Mouse (Mus musculus) embryonic facial prominence, embryonic 15.5 days (tissue): ENCODE measurements at regions not wholly inside any gene's neighbourhood (a gene's known extent, or its start where the extent isn't known, plus 50 kb on each side); places are given as distances from the start of the nearest gene placed in this dataset.

Source experiments
- ATAC-seq: fragments of 200-750 bp; cut with Nextera tagmentation; 2 replicates; pipeline ENCODE4 v1.8.0; 2017; ENCODE audit warnings: low read depth, moderate TSS enrichment; ENCODE audit not compliant: insufficient number of reproducible peaks, low FRiP score, low TSS enrichment
- H3K27ac ChIP-seq: fragments of 300-500 bp; sonication (generic); replicated peaks from 2 replicates; pipeline ENCODE4 v1.5.1; 2015; ENCODE audit warnings: mild to moderate bottlenecking, inconsistent platforms
- H3K27me3 ChIP-seq: fragments of 300-500 bp; sonication (generic); 2 replicates; pipeline ENCODE4 v1.6.1; 2015; ENCODE audit warnings: inconsistent platforms
- H3K36me3 ChIP-seq: fragments of 300-500 bp; sonication (generic); 2 replicates; pipeline ENCODE4 v1.6.1; 2015; ENCODE audit warnings: mild to moderate bottlenecking, inconsistent platforms
- H3K4me1 ChIP-seq: fragments of 300-500 bp; sonication (generic); 2 replicates; pipeline ENCODE4 v1.6.1; 2015; ENCODE audit warnings: inconsistent platforms
- H3K4me2 ChIP-seq: fragments of 300-500 bp; sonication (generic); replicated peaks from 2 replicates; pipeline ENCODE4 v1.6.1; 2015; ENCODE audit warnings: mild to moderate bottlenecking, inconsistent platforms
- H3K4me3 ChIP-seq: fragments of 300-500 bp; sonication (generic); replicated peaks from 2 replicates; pipeline ENCODE4 v1.5.1; 2015; ENCODE audit warnings: mild to moderate bottlenecking, inconsistent platforms
- H3K9ac ChIP-seq: fragments of 300-500 bp; sonication (generic); 2 replicates; pipeline ENCODE4 v1.6.1; 2015; ENCODE audit warnings: inconsistent platforms
- H3K9me3 ChIP-seq: fragments of 300-500 bp; sonication (generic); replicated peaks from 2 replicates; pipeline ENCODE4 v1.6.1; 2016; ENCODE audit warnings: inconsistent platforms
- WGBS: fragments of 180-500 bp; shearing (Covaris S2); methylation state at CpG from one replicate; pipeline ENCODE4 v1.1.7; 2015; 5-methylcytosine and 5-hydroxymethylcytosine counted together

GRCm38 (mm10) chr13:37666207-37667003 is 111.8 kb upstream of the Rreb1 start:
- peak overlapping the region; percentile 39; the same call in 1 of the 2 replicates for H3K27ac ChIP-seq
- no peaks in the 10 kb centered on the region for H3K27me3 ChIP-seq
- peak; percentile 67 for ATAC-seq
- 72% methylated on average over 22 of the region's 22 CpGs for WGBS
- H3K9ac ChIP-seq: no peak overlapping the region
- no peaks in the 10 kb centered on the region for H3K4me1 ChIP-seq
- no peaks in the 10 kb centered on the region for H3K36me3 ChIP-seq
- no peak overlapping the region for H3K4me3 ChIP-seq
- no peak overlapping the region for H3K4me2 ChIP-seq
- no peaks in the 10 kb centered on the region for H3K9me3 ChIP-seq

GRCm38 (mm10) chr13:37667386-37667785 is 110.8 kb upstream of the Rreb1 start:
- no peaks in the 10 kb centered on the region for H3K36me3 ChIP-seq
- H3K4me3 ChIP-seq: no peak overlapping the region
- WGBS: 65% methylated on average over 4 of the region's 4 CpGs
- H3K9ac ChIP-seq: no peak overlapping the region
- H3K27ac ChIP-seq: no peak overlapping the region
- no peaks in the 10 kb centered on the region for H3K27me3 ChIP-seq
- no peak for ATAC-seq
- no peaks in the 10 kb centered on the region for H3K9me3 ChIP-seq
- no peaks in the 10 kb centered on the region for H3K4me1 ChIP-seq
- H3K4me2 ChIP-seq: no peak overlapping the region

GRCm38 (mm10) chr13:37667871-37668270 is 110.3 kb upstream of the Rreb1 start:
- no peak overlapping the region for H3K4me2 ChIP-seq
- 55% methylated on average over 5 of the region's 5 CpGs for WGBS
- no peaks in the 10 kb centered on the region for H3K27me3 ChIP-seq
- no peak overlapping the region for H3K4me3 ChIP-seq
- no peak overlapping the region for H3K9ac ChIP-seq
- no peak for ATAC-seq
- no peaks in the 10 kb centered on the region for H3K4me1 ChIP-seq
- no peaks in the 10 kb centered on the region for H3K36me3 ChIP-seq
- no peak overlapping the region for H3K27ac ChIP-seq
- H3K9me3 ChIP-seq: no peaks in the 10 kb centered on the region

- no peaks in the 10 kb centered on the region for H3K36me3 ChIP-seq
- H3K4me2 ChIP-seq: no peak overlapping the region
- H3K27me3 ChIP-seq: no peaks in the 10 kb centered on the region
- WGBS: 77% methylated on average over 5 of the region's 5 CpGs
- H3K27ac ChIP-seq: no peak overlapping the region
- H3K4me3 ChIP-seq: no peak overlapping the region
- ATAC-seq: no peak
- H3K9me3 ChIP-seq: no peaks in the 10 kb centered on the region
- no peaks in the 10 kb centered on the region for H3K4me1 ChIP-seq
- H3K9ac ChIP-seq: no peak overlapping the region
Observed at GRCm38 (mm10) chr13:37671109-37671508, 107.1 kb upstream of the Rreb1 start.

- no peaks in the 10 kb centered on the region for H3K36me3 ChIP-seq
- H3K4me2 ChIP-seq: no peak overlapping the region
- no peaks in the 10 kb centered on the region for H3K9me3 ChIP-seq
- no peaks in the 10 kb centered on the region for H3K27me3 ChIP-seq
- H3K4me1 ChIP-seq: no peaks in the 10 kb centered on the region
- H3K27ac ChIP-seq: no peak overlapping the region
- no peak for ATAC-seq
- 68% methylated on average over 12 of the region's 12 CpGs for WGBS
- no peak overlapping the region for H3K4me3 ChIP-seq
- no peak overlapping the region for H3K9ac ChIP-seq
Observed at GRCm38 (mm10) chr13:37674676-37675350, 103.4 kb upstream of the Rreb1 start.

GRCm38 (mm10) chr13:37675718-37676117 is 102.5 kb upstream of the Rreb1 start:
- Histone ChIP-seq H3K9ac (no peak overlapping the region), H3K27ac (no peak overlapping the region), H3K36me3 (no peaks in the 10 kb centered on the region), H3K4me1 (no peaks in the 10 kb centered on the region), H3K27me3 (no peaks in the 10 kb centered on the region), H3K4me3 (no peak overlapping the region), H3K9me3 (no peaks in the 10 kb centered on the region), H3K4me2 (no peak overlapping the region)
- ATAC-seq: no peak
- 72% methylated on average over 3 of the region's 3 CpGs for WGBS

- no peak for ATAC-seq
Observed at GRCm38 (mm10) chr13:37676912-37677311, 101.3 kb upstream of the Rreb1 start.

GRCm38 (mm10) chr13:37678251-37678650 is 99.9 kb upstream of the Rreb1 start:
- Histone ChIP-seq H3K9ac (no peak overlapping the region), H3K4me3 (no peak overlapping the region), H3K27me3 (no peaks in the 10 kb centered on the region), H3K36me3 (no peaks in the 10 kb centered on the region), H3K9me3 (no peaks in the 10 kb centered on the region), H3K4me2 (no peak overlapping the region), H3K27ac (no peak overlapping the region), H3K4me1 (no peaks in the 10 kb centered on the region)
- 32% methylated on average over 12 of the region's 12 CpGs for WGBS
- ATAC-seq: no peak

More at GRCm38 (mm10) chr13:37676912-37677311, 101.3 kb upstream of the Rreb1 start:
- H3K9me3 ChIP-seq: no peaks in the 10 kb centered on the region
- WGBS: 71% methylated on average over 6 of the region's 6 CpGs
- no peaks in the 10 kb centered on the region for H3K36me3 ChIP-seq
- H3K27me3 ChIP-seq: no peaks in the 10 kb centered on the region
- no peaks in the 10 kb centered on the region for H3K4me1 ChIP-seq
- H3K9ac ChIP-seq: no peak overlapping the region
- no peak overlapping the region for H3K4me3 ChIP-seq
- no peak overlapping the region for H3K4me2 ChIP-seq
- no peak overlapping the region for H3K27ac ChIP-seq

GRCm38 (mm10) chr13:37678772-37679171 is 99.4 kb upstream of the Rreb1 start:
- H3K4me1 ChIP-seq: no peaks in the 10 kb centered on the region
- no peak overlapping the region for H3K4me2 ChIP-seq
- H3K4me3 ChIP-seq: no peak overlapping the region
- 87% methylated on average over 9 of the region's 9 CpGs for WGBS
- no peaks in the 10 kb centered on the region for H3K36me3 ChIP-seq
- no peaks in the 10 kb centered on the region for H3K27me3 ChIP-seq
- no peak overlapping the region for H3K9ac ChIP-seq
- ATAC-seq: no peak
- H3K9me3 ChIP-seq: no peaks in the 10 kb centered on the region
- no peak overlapping the region for H3K27ac ChIP-seq

- H3K27me3 ChIP-seq: no peaks in the 10 kb centered on the region
- ATAC-seq: peak; percentile 76
- H3K9me3 ChIP-seq: no peaks in the 10 kb centered on the region
- H3K4me3 ChIP-seq: no peak overlapping the region
- no peaks in the 10 kb centered on the region for H3K36me3 ChIP-seq
- no peak overlapping the region for H3K27ac ChIP-seq
- no peak overlapping the region for H3K4me2 ChIP-seq
- H3K9ac ChIP-seq: no peak overlapping the region
- no peaks in the 10 kb centered on the region for H3K4me1 ChIP-seq
- WGBS: 44% methylated on average over 4 of the region's 4 CpGs
Observed at GRCm38 (mm10) chr13:37680837-37681619, 97.2 kb upstream of the Rreb1 start.

GRCm38 (mm10) chr13:37683045-37683679 is 95.0 kb upstream of the Rreb1 start:
- Histone ChIP-seq H3K36me3 (no peaks in the 10 kb centered on the region), H3K27ac (no peak overlapping the region), H3K27me3 (no peaks in the 10 kb centered on the region), H3K4me1 (no peaks in the 10 kb centered on the region), H3K9ac (no peak overlapping the region), H3K4me2 (no peak overlapping the region), H3K4me3 (no peak overlapping the region), H3K9me3 (no peaks in the 10 kb centered on the region)
- ATAC-seq: no peak
- WGBS: 65% methylated on average over 6 of the region's 6 CpGs
